Mouse (Mus musculus) liver, embryonic 14.5 days (tissue): ENCODE measurements around the gene Mipol1.

ENCODE experiments used
- CTCF ChIP-seq: IDR thresholded peaks from 2 replicates; pipeline ENCODE4 v1.5.1; 2016; ENCODE audit warnings: antibody characterized with exemption, low read depth, control low read depth
- EP300 ChIP-seq: IDR thresholded peaks from 2 replicates; pipeline ENCODE4 v1.6.1; 2016; ENCODE audit warnings: antibody characterized with exemption, low read depth

- TF ChIP-seq CTCF (no peak), EP300 (no peak)
Measured at GRCm38 (mm10) chr12:57456911-57457310, 226.7 kb downstream of the Mipol1 start.
